Mouse (Mus musculus) G1E (cell line): ENCODE results near the gene Zscan12. TPM values are rescaled to one million over a fixed set of nuclear protein-coding genes. Genes with fewer than 3 reads are reported as not detected.

Source experiments
- ATAC-seq: 2 replicates; pipeline ENCODE4 v1.8.0; 2016; ENCODE audit warnings: mild to moderate bottlenecking; ENCODE audit not compliant: insufficient number of reproducible peaks, poor library complexity, low FRiP score, severe bottlenecking; ENCODE audit errors: extremely low read depth
- DNase-seq: peaks from one replicate; pipeline ENCODE4 v3.0.0; 2012; ENCODE audit warnings: low spot score
- H3K27me3 ChIP-seq: 2 replicates; pipeline ENCODE4 v1.6.1; 2012; ENCODE audit warnings: mild to moderate bottlenecking, low read length, inconsistent platforms; ENCODE audit not compliant: insufficient read depth
- H3K36me3 ChIP-seq: replicated peaks from 2 replicates; pipeline ENCODE3; 2012; ENCODE audit warnings: mild to moderate bottlenecking, inconsistent platforms
- H3K4me1 ChIP-seq: 2 replicates; pipeline ENCODE4 v1.6.1; 2012; ENCODE audit warnings: low read depth, low read length, inconsistent platforms, mixed read lengths; ENCODE audit not compliant: insufficient read depth
- H3K4me3 ChIP-seq: 2 replicates; pipeline ENCODE4 v1.5.1; 2012; ENCODE audit warnings: low read depth, mild to moderate bottlenecking, inconsistent platforms, low read length, moderate library complexity, mixed read lengths
- H3K9me3 ChIP-seq: replicated peaks from 2 replicates; pipeline ENCODE4 v1.6.1; 2012; ENCODE audit warnings: inconsistent platforms
- CTCF ChIP-seq: IDR thresholded peaks from 2 replicates; pipeline ENCODE4 v1.5.1; 2012; ENCODE audit warnings: low read depth, low read length, inconsistent platforms, mixed read lengths
- GATA1 ChIP-seq: IDR thresholded peaks from 2 replicates; pipeline ENCODE4 v1.6.1; 2012; ENCODE audit warnings: borderline replicate concordance, low read length, inconsistent platforms, mixed read lengths
- GATA2 ChIP-seq: IDR thresholded peaks from 2 replicates; pipeline ENCODE4 v1.6.1; 2012; ENCODE audit warnings: low read depth, low read length, inconsistent platforms, borderline replicate concordance
- POLR2AphosphoS5 ChIP-seq: IDR thresholded peaks from 2 replicates; pipeline ENCODE4 v1.6.1; 2012; ENCODE audit warnings: low read depth, low read length, inconsistent platforms; ENCODE audit not compliant: insufficient replicate concordance
- TAL1 ChIP-seq: conservative IDR thresholded peaks from 2 replicates; pipeline ENCODE4 v1.6.1; 2012; ENCODE audit warnings: low read depth, low read length, inconsistent platforms, mixed read lengths
- polyA plus RNA-seq: library from polyadenylated mRNA; stranded (reverse); fragments of >175 nt; gene quantifications from 2 replicates; pipeline ENCODE4 v1.2.3, GENCODE M21; 2012
- total RNA-seq, 2 experiments: library from RNA; stranded (forward) in 1 of 2; stranded (reverse) in 1 of 2; fragments of 200-1000 nt in 1 of 2; fragments of >200 nt in 1 of 2; fragmentation: Nextera tagmentation in 1 of 2; gene quantifications; 2 replicates each; pipeline ENCODE4 v1.2.3; 2014 to 2017

Zscan12 gene
- total and polyA plus RNA-seq, 3 experiments: 4.0 to 16.8 (median 14.6) TPM

GRCm38 (mm10) chr13:21323405-21323804 is 39.2 kb upstream of the Zscan12 start:
- Histone ChIP-seq H3K4me3 (no peak overlapping the region), H3K9me3 (no peaks in the 10 kb centered on the region), H3K27me3 (peaks cover 20% of the 10 kb centered on the region), H3K4me1 (peaks cover 16% of the 10 kb centered on the region), H3K36me3 (no peaks in the 10 kb centered on the region)
- TF ChIP-seq GATA1: no peak
- TF ChIP-seq GATA2: no peak
- TF ChIP-seq TAL1: no peak
- TF ChIP-seq CTCF: no peak
- TF ChIP-seq POLR2AphosphoS5: no peak
- ATAC-seq (no peak), DNase-seq (no peak)

- peaks cover 24% of the 10 kb centered on the region for H3K27me3 ChIP-seq
- H3K4me1 ChIP-seq: peaks cover 16% of the 10 kb centered on the region
- DNase-seq (peak; percentile 3), ATAC-seq (no peak)
- H3K9me3 ChIP-seq: no peaks in the 10 kb centered on the region
- H3K4me3 ChIP-seq: no peak overlapping the region
- TF ChIP-seq GATA1 (no peak), CTCF (0 out of 2 replicates have a peak, but pooled peaks have one; percentile 27)
- no peaks in the 10 kb centered on the region for H3K36me3 ChIP-seq
These were observed 36.4 kb upstream of the Zscan12 start for GRCm38 (mm10) chr13:21326191-21326590.

- Histone ChIP-seq H3K4me1 (peaks cover 16% of the 10 kb centered on the region), H3K4me3 (peak overlapping the region; percentile 67), H3K27me3 (peaks cover 21% of the 10 kb centered on the region), H3K9me3 (no peaks in the 10 kb centered on the region), H3K36me3 (no peaks in the 10 kb centered on the region)
- TF ChIP-seq POLR2AphosphoS5: no peak
- TF ChIP-seq GATA1: no peak
- TF ChIP-seq CTCF: 0 out of 2 replicates have a peak, but pooled peaks have one; percentile 35
- TF ChIP-seq TAL1: no peak
- no peak for TF ChIP-seq GATA2
- DNase-seq (peak; percentile 5), ATAC-seq (peak; percentile 45)
These were observed 35.9 kb upstream of the Zscan12 start for GRCm38 (mm10) chr13:21326657-21327211.

GRCm38 (mm10) chr13:21327424-21327823 is 35.2 kb upstream of the Zscan12 start:
- no peak for ATAC-seq
- no peak for TF ChIP-seq GATA1
- TF ChIP-seq GATA2: no peak
- TF ChIP-seq POLR2AphosphoS5: no peak
- no peak for TF ChIP-seq TAL1
- TF ChIP-seq CTCF: no peak
- Histone ChIP-seq H3K9me3 (no peaks in the 10 kb centered on the region), H3K4me3 (peak overlapping the region; percentile 67; the same call in 1 of the 2 replicates), H3K36me3 (no peaks in the 10 kb centered on the region), H3K4me1 (peaks cover 12% of the 10 kb centered on the region), H3K27me3 (peaks cover 16% of the 10 kb centered on the region; the same call in 1 of the 2 replicates)
- DNase-seq: no peak

GRCm38 (mm10) chr13:21346610-21347009 is 16.0 kb upstream of the Zscan12 start, which contains the start of gene Olfr1367:
Gene Olfr1367, plus strand, starts transcription at chr13:21346910.
- TF ChIP-seq GATA1: no peak
- no peak for TF ChIP-seq POLR2AphosphoS5
- TF ChIP-seq TAL1: no peak
- TF ChIP-seq GATA2: no peak
- no peak for TF ChIP-seq CTCF
- ATAC-seq (no peak), DNase-seq (no peak)
- Histone ChIP-seq H3K9me3 (no peaks in the 10 kb centered on the region), H3K4me3 (no peak within 1 kb of the TSS), H3K36me3 (no peaks in the 10 kb centered on the region), H3K4me1 (no peaks in the 10 kb centered on the region), H3K27me3 (peaks cover 6% of the 10 kb centered on the region)

- H3K36me3 ChIP-seq: no peaks in the 10 kb centered on the region
- ATAC-seq (no peak), DNase-seq (no peak)
- H3K4me3 ChIP-seq: no peak overlapping the region
- TF ChIP-seq GATA1 (no peak), GATA2 (no peak), TAL1 (no peak), CTCF (no peak), POLR2AphosphoS5 (no peak)
- no peaks in the 10 kb centered on the region for H3K9me3 ChIP-seq
- no peaks in the 10 kb centered on the region for H3K4me1 ChIP-seq
- H3K27me3 ChIP-seq: peaks cover 13% of the 10 kb centered on the region
These were observed 12.0 kb upstream of the Zscan12 start for GRCm38 (mm10) chr13:21350593-21350992.
